Mouse (Mus musculus) right cerebral cortex, adult 2 months (tissue): ENCODE measurements at regions not wholly inside any gene's neighbourhood (a gene's known extent, or its start where the extent isn't known, plus 50 kb on each side); places are given as distances from the start of the nearest gene placed in this dataset.

ENCODE experiments used
- DNase-seq, 2 experiments: peaks; one replicate each; pipeline ENCODE4 v3.0.0; 2021 to 2022; ENCODE audit warnings: low spot score in 2 of 2

DNA sequence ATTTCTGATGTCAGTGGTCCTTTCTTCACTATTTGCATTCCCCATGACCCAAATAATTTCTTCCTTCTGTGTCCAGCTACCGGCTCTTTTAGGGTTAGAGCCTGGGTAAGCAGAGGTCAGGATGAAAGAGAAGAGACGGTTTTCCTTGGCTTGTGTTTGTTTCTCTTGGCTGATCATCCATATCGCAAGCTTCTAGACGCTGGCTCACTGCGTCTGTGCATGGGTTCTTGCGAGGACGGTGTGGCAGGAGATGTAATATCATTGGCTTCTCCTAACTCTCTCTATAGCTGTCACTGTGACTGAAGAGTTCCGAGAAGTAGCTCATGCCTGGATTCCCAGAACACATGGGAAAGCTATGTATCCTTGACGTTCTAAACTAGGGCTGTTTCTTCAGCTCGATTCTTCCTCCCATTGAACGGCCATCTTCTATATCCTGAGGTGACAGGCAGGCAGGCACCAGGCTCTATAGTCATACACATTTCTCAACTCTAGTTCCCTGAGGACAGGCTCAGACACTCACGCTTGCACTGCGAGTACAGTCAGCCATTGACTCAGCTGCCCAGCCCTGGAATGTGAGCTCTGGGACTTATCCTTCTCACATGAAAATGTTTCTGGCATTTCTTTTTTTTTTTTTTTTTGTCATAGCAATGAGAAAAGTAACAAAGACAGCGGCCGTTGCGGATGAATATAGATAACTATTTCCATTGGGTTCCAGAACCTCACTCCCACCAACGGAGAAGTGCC lies 85.0 kb downstream of the Bach1 start:
- no peak for DNase-seq

DNA sequence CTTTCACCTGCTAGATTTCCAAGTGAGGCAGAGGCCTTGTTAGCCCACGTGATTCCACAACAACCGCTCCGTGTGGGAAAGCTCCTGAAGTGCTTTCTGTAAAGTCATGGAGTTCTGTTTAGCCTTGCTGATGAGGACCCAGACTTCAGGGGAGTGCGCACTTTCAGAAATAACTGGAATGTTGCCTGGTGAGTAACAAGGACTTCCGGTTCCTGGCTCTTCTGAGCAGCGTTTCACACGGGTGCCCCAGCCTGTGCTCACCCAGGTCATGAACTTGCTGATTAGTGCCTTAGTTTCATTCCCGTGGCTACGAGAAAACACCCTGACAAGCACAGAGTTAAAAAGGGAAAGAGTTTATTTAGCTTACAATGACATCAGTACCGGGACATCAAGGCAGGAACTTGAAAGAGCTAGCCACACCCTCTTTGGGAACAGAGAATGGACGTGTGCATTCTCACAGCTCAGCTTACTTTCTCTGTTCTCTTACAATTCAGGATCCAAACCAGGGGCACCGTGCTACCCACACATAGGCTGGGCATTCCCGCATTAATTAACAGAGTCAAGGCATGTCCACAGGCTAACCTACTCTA lies 85.8 kb downstream of the Bach1 start:
- DNase-seq: no peak

DNA sequence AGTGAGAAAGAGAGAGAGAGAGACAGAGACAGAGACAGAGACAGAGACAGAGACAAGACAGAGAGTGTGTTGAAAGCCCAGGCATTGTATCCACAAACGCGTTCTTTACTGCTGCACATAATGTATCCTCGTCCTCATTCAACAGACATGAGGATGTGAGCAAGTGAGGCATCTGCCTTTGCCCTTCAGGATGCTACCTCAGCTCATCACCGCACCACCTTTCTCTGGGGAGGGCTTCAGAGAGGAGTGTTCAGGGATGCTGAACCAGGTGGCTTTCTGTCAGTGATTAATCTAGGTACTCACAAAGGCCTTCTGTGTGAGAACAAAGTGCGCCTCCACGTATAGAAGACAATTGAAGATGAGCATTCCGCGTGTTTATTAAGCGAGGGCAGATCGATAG lies 90.8 kb downstream of the Bach1 start:
- no peak for DNase-seq

DNA sequence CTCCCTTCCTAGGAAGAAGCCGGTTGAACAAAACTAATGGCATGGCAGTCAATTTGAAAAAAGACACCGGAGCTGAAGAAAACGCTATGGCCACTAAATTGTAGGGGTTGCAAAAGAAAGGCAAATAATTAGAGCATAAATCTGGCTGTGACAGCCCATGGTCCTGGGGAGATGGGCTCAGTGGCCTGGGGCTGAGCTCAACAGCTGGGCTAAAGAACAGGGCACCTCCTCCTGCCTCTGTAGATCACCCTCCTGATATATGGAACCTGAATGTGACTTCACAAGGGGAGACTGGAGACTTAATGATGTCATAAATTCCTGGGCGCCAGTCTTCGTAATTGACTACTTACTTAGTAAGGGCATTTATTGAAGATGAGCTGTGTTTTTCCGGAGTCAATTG lies 91.2 kb downstream of the Bach1 start:
- DNase-seq: no peak

DNA sequence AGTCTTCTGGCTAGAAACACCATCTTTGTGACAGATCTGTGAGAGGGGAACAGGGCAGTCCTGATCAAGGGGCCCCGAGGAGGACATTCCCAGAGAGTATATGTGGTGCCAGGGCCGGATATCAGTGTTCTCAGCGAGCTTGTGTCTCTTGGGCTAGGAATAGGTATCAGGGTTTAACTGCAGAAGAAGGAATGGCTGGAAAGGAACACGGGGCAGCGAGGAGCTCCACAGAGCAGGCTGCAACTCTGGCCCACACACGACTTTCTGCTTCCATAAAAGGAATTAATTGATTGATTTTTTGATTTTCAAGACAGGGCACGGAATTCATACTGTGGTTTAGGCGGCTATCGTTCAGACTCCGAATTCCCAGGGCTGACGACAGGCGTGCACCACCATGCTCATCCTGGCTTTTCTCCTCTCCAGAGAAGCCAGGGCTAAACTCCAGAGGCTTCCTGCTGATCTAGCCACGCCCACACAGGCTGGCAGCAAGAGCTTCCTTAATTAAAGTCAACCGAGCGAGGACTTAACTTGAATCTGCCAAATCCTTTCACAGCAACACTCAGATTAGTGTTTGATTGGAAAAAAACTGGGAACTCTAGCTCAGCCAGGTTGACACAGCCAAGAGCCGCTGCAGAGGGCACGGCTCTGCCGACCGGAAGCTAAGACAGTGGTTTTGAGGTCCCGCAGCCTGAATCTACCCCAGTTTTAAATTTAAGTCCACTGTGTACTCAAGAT lies 97.9 kb downstream of the Bach1 start:
- peak; percentile 37 to 54 for DNase-seq

DNA sequence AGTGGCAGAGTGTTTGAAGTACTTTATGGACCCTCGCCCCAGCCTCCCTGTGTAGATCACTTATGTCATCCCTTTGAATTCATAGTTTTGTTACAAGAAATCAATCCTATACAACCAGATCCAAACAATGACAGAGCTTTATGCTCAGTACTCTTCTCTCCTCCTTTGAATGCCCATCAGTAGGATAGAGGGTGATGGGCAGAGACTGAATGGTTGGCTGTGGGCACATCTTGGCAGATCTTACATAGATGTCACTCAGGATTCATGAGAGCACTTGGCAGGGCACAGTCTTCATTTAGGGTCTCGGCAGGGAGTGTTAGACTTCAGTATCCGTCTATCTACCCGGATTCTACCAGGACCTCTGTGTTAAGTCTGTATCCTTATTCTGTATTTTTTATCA lies 103.6 kb downstream of the Bach1 start:
- DNase-seq: no peak

DNA sequence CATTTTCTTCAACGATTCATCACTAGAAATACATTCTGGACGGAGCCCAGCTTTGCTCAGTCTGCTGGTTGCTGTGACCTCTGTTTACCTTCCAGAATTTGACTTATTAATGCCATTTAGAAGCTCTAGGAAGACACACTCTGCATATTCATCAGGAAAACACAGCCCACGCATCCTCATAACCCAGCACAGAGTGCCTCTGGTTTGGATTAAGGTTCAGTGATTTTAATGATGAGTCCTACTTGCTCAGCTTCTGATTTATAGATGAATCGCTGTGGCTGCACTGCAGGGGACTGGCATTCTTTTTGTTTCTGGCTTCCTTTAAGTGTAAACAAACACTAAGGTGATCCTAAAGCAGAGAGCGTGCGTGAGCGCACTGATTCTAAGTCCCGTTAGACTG lies 118.8 kb downstream of the Bach1 start:
- no peak for DNase-seq

DNA sequence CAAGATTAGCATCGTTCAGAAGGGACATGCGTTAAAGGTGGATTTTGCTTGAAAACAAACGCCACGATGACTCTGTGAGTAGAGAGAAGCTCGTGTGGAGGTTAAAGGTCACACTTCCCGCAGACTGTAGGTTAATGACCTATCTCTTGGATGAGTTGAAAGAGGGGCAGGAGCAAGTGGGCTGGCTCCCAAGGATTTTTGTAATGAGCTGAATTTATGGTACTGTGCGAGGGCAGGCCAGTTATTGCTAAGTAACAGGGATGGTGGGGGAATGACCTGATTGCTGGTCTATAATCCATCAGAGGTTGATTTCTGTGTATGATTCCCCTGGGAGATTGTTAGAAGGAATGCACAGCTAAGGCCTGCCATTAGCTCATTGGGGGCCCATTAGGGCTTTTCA lies 135.6 kb downstream of the Bach1 start:
- DNase-seq: no peak

DNA sequence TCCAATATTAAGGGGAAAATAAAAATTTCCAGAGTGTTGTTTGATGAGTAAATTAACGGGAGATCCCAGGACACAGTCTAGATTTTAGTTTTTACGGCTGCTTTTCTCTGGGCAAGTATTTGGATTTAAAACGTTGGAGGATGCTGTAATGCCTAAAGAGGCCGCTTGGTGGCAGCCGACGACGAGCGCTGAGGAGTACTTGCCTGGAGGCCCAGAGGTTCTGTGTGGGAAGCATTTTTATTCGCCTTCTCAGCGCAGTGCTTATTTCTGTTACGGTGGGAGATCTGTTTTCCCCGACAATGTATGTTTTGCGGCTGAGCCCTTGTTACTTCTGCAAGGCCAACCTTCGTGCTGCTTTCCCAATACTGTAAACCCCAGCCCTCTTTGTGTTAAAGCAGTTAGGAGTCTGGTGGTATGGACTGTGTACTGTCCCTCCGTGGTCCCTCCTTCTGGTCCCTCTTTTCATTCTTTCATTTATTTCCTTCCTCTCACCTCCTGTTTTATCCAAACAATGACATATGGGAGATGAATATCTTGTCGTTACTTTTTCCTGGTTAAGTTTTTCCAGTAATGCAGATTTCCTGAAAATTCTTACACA lies 142.3 kb downstream of the Bach1 start:
- peak; percentile 90 to 91 for DNase-seq
